Mouse (Mus musculus) lung, postnatal 0 days (tissue): Measurements from ENCODE around the gene Psme1.

ENCODE experiments used
- CTCF ChIP-seq: IDR thresholded peaks from 2 replicates; pipeline ENCODE4 v1.5.1; 2016; ENCODE audit warnings: antibody characterized with exemption, mild to moderate bottlenecking
- EP300 ChIP-seq: IDR thresholded peaks from 2 replicates; pipeline ENCODE4 v1.6.1; 2016; ENCODE audit warnings: antibody characterized with exemption, mild to moderate bottlenecking, control low read depth

DNA sequence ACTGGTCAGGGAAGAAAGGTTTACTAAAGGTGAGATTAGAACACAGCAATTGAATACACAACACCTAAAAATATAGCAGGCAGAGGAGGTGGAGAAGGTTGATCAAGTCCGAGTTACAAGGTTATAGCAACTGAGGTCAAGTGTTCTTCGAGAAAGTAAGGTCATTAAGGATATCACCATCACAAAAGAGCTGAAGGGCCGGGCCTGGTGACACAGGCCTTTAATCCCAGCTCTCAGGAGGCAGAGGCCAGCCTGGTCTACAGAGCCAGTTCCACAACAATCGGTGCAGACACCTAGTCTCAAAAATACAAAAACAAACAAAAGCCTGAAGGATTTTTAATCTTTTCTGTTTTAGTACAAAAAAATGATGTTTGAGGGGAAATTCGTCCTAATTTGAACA lies 26.6 kb upstream of the Psme1 start:
- no peak for TF ChIP-seq CTCF
- TF ChIP-seq EP300: no peak
